Mouse (Mus musculus): ENCODE data around the gene Fbxl5. TPM values are rescaled to one million over a fixed set of nuclear protein-coding genes. Genes with fewer than 3 reads are reported as not detected.

The Fbxl5 gene
- 54.0 and 54.6 TPM in 2 replicates for polyA plus RNA-seq (2015; fragmentation: Nextera tagmentation; extraction: Ambion mirVana)

- Histone ChIP-seq H3K27ac (no peak within 1 kb of the TSS), H3K4me3 (no peak within 1 kb of the TSS), H3K9me3 (no peaks in the 10 kb centered on the region), H3K36me3 (no peaks in the 10 kb centered on the region), H3K4me1 (peaks cover 5% of the 10 kb centered on the region; the same call in 1 of the 2 replicates), H3K4me2 (no peak within 1 kb of the TSS), H3K27me3 (no peaks in the 10 kb centered on the region), H3K9ac (no peak within 1 kb of the TSS)
- ATAC-seq (ENCODE audit: insufficient number of reproducible peaks, low FRiP score, low TSS enrichment, low read depth) = no peak
- 74% methylated on average over 19 of the region's 19 CpGs for WGBS
These were observed at the start of gene Fbxl5 for GRCm38 (mm10) chr5:43821538-43821937. Fbxl5 (minus strand) TSS chr5:43821638.

GRCm38 (mm10) chr5:43868711-43869600, 47.5 kb upstream of the Fbxl5 start:
- H3K9me3 ChIP-seq = no peaks in the 10 kb centered on the region
- peak overlapping the region; percentile 61 for H3K4me2 ChIP-seq
- H3K27ac ChIP-seq = peak overlapping the region; percentile 29; the same call in 1 of the 2 replicates
- no peaks in the 10 kb centered on the region for H3K36me3 ChIP-seq
- WGBS = 5% methylated on average over 28 of the region's 28 CpGs
- no peak for ATAC-seq (ENCODE audit: insufficient number of reproducible peaks, low FRiP score, low TSS enrichment, low read depth)
- peak overlapping the region; percentile 36 for H3K4me3 ChIP-seq
- H3K27me3 ChIP-seq = no peaks in the 10 kb centered on the region; the same call in 1 of the 2 replicates
- H3K9ac ChIP-seq = no peak overlapping the region
- peaks cover 10% of the 10 kb centered on the region for H3K4me1 ChIP-seq

- H3K27me3 ChIP-seq = no peaks in the 10 kb centered on the region; the same call in 1 of the 2 replicates
- peaks cover 10% of the 10 kb centered on the region for H3K4me1 ChIP-seq
- H3K9ac ChIP-seq = no peak within 1 kb of the TSS
- no peaks in the 10 kb centered on the region for H3K36me3 ChIP-seq
- H3K27ac ChIP-seq = peak within 1 kb of the TSS; percentile 29; the same call in 1 of the 2 replicates
- peak within 1 kb of the TSS; percentile 61 for H3K4me2 ChIP-seq
- H3K9me3 ChIP-seq = no peaks in the 10 kb centered on the region
- H3K4me3 ChIP-seq = peak within 1 kb of the TSS; percentile 36
- ATAC-seq (ENCODE audit: insufficient number of reproducible peaks, low FRiP score, low TSS enrichment, low read depth) = no peak
These were observed 46.8 kb upstream of the Fbxl5 start, which contains the start of gene Cd38 for GRCm38 (mm10) chr5:43868253-43868652. Cd38 (plus strand) TSS chr5:43868553.

GRCm38 (mm10) chr5:43865316-43865715, 43.9 kb upstream of the Fbxl5 start:
- Histone ChIP-seq H3K4me1 (peaks cover 10% of the 10 kb centered on the region), H3K4me2 (no peak overlapping the region), H3K27me3 (no peaks in the 10 kb centered on the region; the same call in 1 of the 2 replicates), H3K27ac (no peak overlapping the region), H3K4me3 (no peak overlapping the region), H3K9me3 (no peaks in the 10 kb centered on the region), H3K9ac (no peak overlapping the region), H3K36me3 (no peaks in the 10 kb centered on the region)
- no peak for ATAC-seq (ENCODE audit: insufficient number of reproducible peaks, low FRiP score, low TSS enrichment, low read depth)
- WGBS = 69% methylated on average over 2 of the region's 2 CpGs

- Histone ChIP-seq H3K9ac (no peak overlapping the region), H3K36me3 (no peaks in the 10 kb centered on the region), H3K27ac (no peak overlapping the region), H3K4me2 (no peak overlapping the region), H3K4me3 (no peak overlapping the region), H3K9me3 (no peaks in the 10 kb centered on the region), H3K27me3 (no peaks in the 10 kb centered on the region; the same call in 1 of the 2 replicates), H3K4me1 (peaks cover 1% of the 10 kb centered on the region)
- no peak for ATAC-seq (ENCODE audit: insufficient number of reproducible peaks, low FRiP score, low TSS enrichment, low read depth)
- 70% methylated on average over 6 of the region's 6 CpGs for WGBS
These were observed 42.2 kb upstream of the Fbxl5 start for GRCm38 (mm10) chr5:43863642-43864041.

- H3K4me2 ChIP-seq = no peak overlapping the region
- no peak overlapping the region for H3K4me3 ChIP-seq
- WGBS = 62% methylated on average over 5 of the region's 5 CpGs
- no peaks in the 10 kb centered on the region for H3K9me3 ChIP-seq
- H3K9ac ChIP-seq = no peak overlapping the region
- H3K27ac ChIP-seq = no peak overlapping the region
- H3K27me3 ChIP-seq = no peaks in the 10 kb centered on the region
- no peak for ATAC-seq (ENCODE audit: insufficient number of reproducible peaks, low FRiP score, low TSS enrichment, low read depth)
- no peaks in the 10 kb centered on the region for H3K4me1 ChIP-seq
- no peaks in the 10 kb centered on the region for H3K36me3 ChIP-seq
These were observed 39.4 kb upstream of the Fbxl5 start for GRCm38 (mm10) chr5:43860670-43861431.

GRCm38 (mm10) chr5:43860096-43860495, 38.7 kb upstream of the Fbxl5 start:
- no peak overlapping the region for H3K4me2 ChIP-seq
- WGBS = 84% methylated on average over 5 of the region's 5 CpGs
- no peak overlapping the region for H3K27ac ChIP-seq
- no peak for ATAC-seq (ENCODE audit: insufficient number of reproducible peaks, low FRiP score, low TSS enrichment, low read depth)
- no peak overlapping the region for H3K9ac ChIP-seq
- H3K9me3 ChIP-seq = no peaks in the 10 kb centered on the region
- no peaks in the 10 kb centered on the region for H3K27me3 ChIP-seq
- H3K4me1 ChIP-seq = no peaks in the 10 kb centered on the region
- no peak overlapping the region for H3K4me3 ChIP-seq
- H3K36me3 ChIP-seq = no peaks in the 10 kb centered on the region

- Histone ChIP-seq H3K27me3 (no peaks in the 10 kb centered on the region), H3K4me2 (no peak overlapping the region), H3K4me1 (no peaks in the 10 kb centered on the region), H3K9me3 (no peaks in the 10 kb centered on the region), H3K27ac (no peak overlapping the region), H3K9ac (no peak overlapping the region), H3K4me3 (no peak overlapping the region), H3K36me3 (no peaks in the 10 kb centered on the region)
- WGBS = 85% methylated on average over 8 of the region's 8 CpGs
- ATAC-seq (ENCODE audit: insufficient number of reproducible peaks, low FRiP score, low TSS enrichment, low read depth) = no peak
These were observed 38.2 kb upstream of the Fbxl5 start for GRCm38 (mm10) chr5:43859663-43860062.

- Histone ChIP-seq H3K4me1 (no peaks in the 10 kb centered on the region), H3K9ac (no peak overlapping the region), H3K4me3 (no peak overlapping the region), H3K9me3 (no peaks in the 10 kb centered on the region), H3K4me2 (no peak overlapping the region), H3K27ac (no peak overlapping the region), H3K36me3 (no peaks in the 10 kb centered on the region), H3K27me3 (no peaks in the 10 kb centered on the region)
- no peak for ATAC-seq (ENCODE audit: insufficient number of reproducible peaks, low FRiP score, low TSS enrichment, low read depth)
- WGBS = 55% methylated on average over 2 of the region's 2 CpGs
These were observed 34.3 kb upstream of the Fbxl5 start for GRCm38 (mm10) chr5:43855769-43856168.

GRCm38 (mm10) chr5:43853868-43854488, 32.5 kb upstream of the Fbxl5 start:
- Histone ChIP-seq H3K36me3 (no peaks in the 10 kb centered on the region), H3K4me3 (no peak overlapping the region), H3K27me3 (no peaks in the 10 kb centered on the region), H3K4me1 (no peaks in the 10 kb centered on the region), H3K27ac (no peak overlapping the region), H3K9me3 (no peaks in the 10 kb centered on the region), H3K9ac (no peak overlapping the region), H3K4me2 (no peak overlapping the region)
- ATAC-seq (ENCODE audit: insufficient number of reproducible peaks, low FRiP score, low TSS enrichment, low read depth) = no peak
- WGBS = 79% methylated on average over 7 of the region's 7 CpGs

GRCm38 (mm10) chr5:43853096-43853867, 31.8 kb upstream of the Fbxl5 start:
- no peaks in the 10 kb centered on the region for H3K36me3 ChIP-seq
- no peak overlapping the region for H3K27ac ChIP-seq
- H3K4me2 ChIP-seq = no peak overlapping the region
- no peak overlapping the region for H3K9ac ChIP-seq
- H3K9me3 ChIP-seq = no peaks in the 10 kb centered on the region
- no peaks in the 10 kb centered on the region for H3K27me3 ChIP-seq
- no peaks in the 10 kb centered on the region for H3K4me1 ChIP-seq
- H3K4me3 ChIP-seq = no peak overlapping the region
- no peak for ATAC-seq (ENCODE audit: insufficient number of reproducible peaks, low FRiP score, low TSS enrichment, low read depth)
- WGBS = 72% methylated on average over 11 of the region's 11 CpGs

Measured in limb, embryonic 15.5 days (tissue).